Mouse (Mus musculus) small intestine, adult 2 months (tissue): ENCODE measurements around the gene Zic5.

ENCODE experiments used
- CTCF ChIP-seq: fragments of 200-500 bp; IDR thresholded peaks from 2 replicates; pipeline ENCODE4 v1.5.1; 2012; ENCODE audit warnings: low read depth, mild to moderate bottlenecking, control low read depth, inconsistent platforms, low read length, moderate library complexity, mixed read lengths; ENCODE audit not compliant: insufficient replicate concordance, insufficient read length; ENCODE audit errors: extremely low read depth
- POLR2A ChIP-seq: fragments of 200-500 bp; IDR thresholded peaks from 2 replicates; pipeline ENCODE4 v1.6.1; 2012; ENCODE audit warnings: low read depth, mild to moderate bottlenecking, control low read depth, inconsistent platforms, low read length, moderate library complexity

- TF ChIP-seq POLR2A (no peak), CTCF (no peak)
These were observed 31.4 kb downstream of the Zic5 start for GRCm38 (mm10) chr14:122434039-122434438.
